Comparison of ENCODE assay signal across 8 mouse cellular contexts in the genomic region with DNA sequence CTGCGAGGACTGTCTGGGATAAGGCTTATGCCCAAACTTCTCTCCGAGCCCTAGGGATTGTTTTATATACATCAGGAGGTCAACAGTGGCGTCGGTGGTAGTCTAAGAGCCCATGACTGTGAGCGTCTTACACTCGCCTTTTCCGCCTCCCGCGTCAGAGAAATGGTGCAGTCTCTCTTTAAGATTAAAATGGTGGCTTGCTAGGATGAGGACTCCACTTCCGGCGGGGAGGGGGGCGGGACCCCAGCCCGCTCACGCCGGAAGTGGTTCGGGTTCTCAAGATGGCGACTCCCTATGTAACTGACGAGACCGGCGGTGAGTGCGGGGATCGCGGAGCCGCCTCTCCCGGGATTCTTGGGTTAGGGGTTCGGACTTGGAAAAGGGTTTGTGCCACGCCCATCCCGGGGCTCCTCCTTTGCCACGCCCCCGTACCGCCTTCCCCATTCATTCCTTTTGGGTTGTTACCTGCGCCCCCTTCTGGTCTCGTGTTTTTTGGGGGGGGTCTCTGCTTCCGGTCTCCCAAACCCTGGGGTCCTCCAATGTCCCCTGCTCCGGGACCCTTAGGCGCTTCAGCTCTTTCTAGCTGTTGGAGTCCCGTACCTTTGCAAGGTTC. TPM values are rescaled to one million over a fixed set of nuclear protein-coding genes. Genes with fewer than 3 reads are reported as not detected.
DNase-seq lines count a peak whose midpoint lies in the region; ATAC-seq and TF ChIP-seq lines count a peak whose summit lies in the region.

No protein-coding gene starts in this region.

- peak overlapping the region; percentile 68 for H3K4me3 ChIP-seq in intestine, embryonic 16.5 days (ENCODE audit: low read length)
- peak overlapping the region; percentile 85 for H3K4me3 ChIP-seq in midbrain, embryonic 10.5 days
- peak overlapping the region; percentile 78 for H3K4me3 ChIP-seq in small intestine, adult 2 months (ENCODE audit: low read depth, low read length)

- peak overlapping the region; percentile 82 for H3K4me2 ChIP-seq in intestine, embryonic 16.5 days (ENCODE audit: low read depth, low read length)

- under 1% methylated on average over 37 of the region's 37 CpGs for WGBS in intestine, embryonic 16.5 days
- 0% methylated on average over 37 of the region's 37 CpGs for WGBS in midbrain, embryonic 10.5 days
- WGBS in small intestine, adult 2 months: under 1% methylated on average over 37 of the region's 37 CpGs

- H3K27ac ChIP-seq in intestine, embryonic 16.5 days (ENCODE audit: low read length): peak overlapping the region; percentile 98
- H3K27ac ChIP-seq in midbrain, embryonic 10.5 days (replicated peaks): peak overlapping the region; percentile 97
- H3K27ac ChIP-seq in small intestine, adult 2 months (ENCODE audit: insufficient read depth, low read depth, low read length): peak overlapping the region; percentile 96

- ATAC-seq in intestine, embryonic 16.5 days: peak; percentile 87

- TF ChIP-seq CTCF in small intestine, adult 2 months (IDR thresholded peaks at IDR 0.05; ENCODE audit: extremely low read depth, insufficient read length, insufficient replicate concordance, low read depth, low read length): peak; percentile 43; the same call in 1 of the 2 replicates

- TF ChIP-seq POLR2A in small intestine, adult 2 months (IDR thresholded peaks at IDR 0.05; ENCODE audit: low read depth, low read length): no peak

- H3K9me3 ChIP-seq in intestine, embryonic 16.5 days (ENCODE audit: control insufficient read depth, low read length): no peaks in the 10 kb centered on the region
- no peaks in the 10 kb centered on the region for H3K9me3 ChIP-seq in midbrain, embryonic 10.5 days (replicated peaks)

- H3K27me3 ChIP-seq in intestine, embryonic 16.5 days (replicated peaks; ENCODE audit: control insufficient read depth, insufficient read depth, low read length): no peaks in the 10 kb centered on the region
- H3K27me3 ChIP-seq in midbrain, embryonic 10.5 days (ENCODE audit: low read depth, poor library complexity, severe bottlenecking): peaks cover 34% of the 10 kb centered on the region
- H3K27me3 ChIP-seq in small intestine, adult 2 months (ENCODE audit: control insufficient read depth, insufficient read depth, low read length): no peaks in the 10 kb centered on the region

- intact Hi-C loops in left cerebral cortex, postnatal 36 days (cut with DNase I): loop anchor here (1.0 to 5.0 kb wide), 2 partner anchors 51 to 57 kb away; a partner anchor contains a TSS

- peak overlapping the region; percentile 88 for H3K9ac ChIP-seq in intestine, embryonic 16.5 days (ENCODE audit: low read depth, low read length)

- no peaks in the 10 kb centered on the region for H3K36me3 ChIP-seq in intestine, embryonic 16.5 days (ENCODE audit: control insufficient read depth, insufficient read depth, low read length)
- peaks cover 16% of the 10 kb centered on the region for H3K36me3 ChIP-seq in midbrain, embryonic 10.5 days
- H3K36me3 ChIP-seq in small intestine, adult 2 months (ENCODE audit: control insufficient read depth, insufficient read depth, low read length): 0 out of 2 replicates have a peak, but pooled peaks cover 2% of the 10 kb centered on the region

- peak; percentile 63 for DNase-seq in ovary, adult 18-20 months (ENCODE audit: low spot score)
- DNase-seq in ovary, postnatal 10 days (ENCODE audit: low spot score): no peak
- DNase-seq in embryo, embryonic 11 days: peak; percentile 96
- peak; percentile 82 for DNase-seq in gastrocnemius, postnatal 25 days
- peak; percentile 82 to 83 for DNase-seq in left cerebral cortex, postnatal 36 days (ENCODE audit: low spot score in 2 of 2)
- DNase-seq in midbrain, embryonic 10.5 days (ENCODE audit: low spot score): peak; percentile 93

- peaks cover 17% of the 10 kb centered on the region for H3K4me1 ChIP-seq in intestine, embryonic 16.5 days (ENCODE audit: control insufficient read depth, insufficient read depth, low read length)
- H3K4me1 ChIP-seq in midbrain, embryonic 10.5 days: peaks cover 42% of the 10 kb centered on the region
- H3K4me1 ChIP-seq in small intestine, adult 2 months (ENCODE audit: control insufficient read depth, insufficient read depth, insufficient read length, low read length): peaks cover 3% of the 10 kb centered on the region; the same call in 1 of the 2 replicates

RNA-seq across cellular contexts. Expression of a gene that starts 0.7 kb away (rescaled TPM):
- total RNA-seq in gastrocnemius, postnatal 25 days (2021): 1 to 10 TPM; 9.8 to 10.0 TPM
- 28.4 and 31.5 TPM in 2 replicates for polyA plus RNA-seq in intestine, embryonic 16.5 days (2015; fragmentation: Nextera tagmentation; extraction: Ambion mirVana)
- total RNA-seq in left cerebral cortex, postnatal 36 days (2021): 10 to 100 TPM; 27.7 to 31.8 TPM
- polyA plus RNA-seq in midbrain, embryonic 10.5 days (2016; fragmentation: Nextera tagmentation; extraction: Ambion mirVana): 56.6 and 59.1 TPM in 2 replicates
- polyA plus RNA-seq in small intestine, adult 2 months (2012; rRNA removed): 6.9 and 17.0 TPM in 2 replicates

RNA-seq across cellular contexts. Expression of a gene that starts 3.7 kb away (rescaled TPM):
- 1 to 10 TPM; 8.0 to 8.3 TPM for total RNA-seq in gastrocnemius, postnatal 25 days (2021)
- 7.8 and 7.9 TPM in 2 replicates for polyA plus RNA-seq in intestine, embryonic 16.5 days (2015; fragmentation: Nextera tagmentation; extraction: Ambion mirVana)
- 1 to 10 TPM; 5.6 to 7.8 TPM for total RNA-seq in left cerebral cortex, postnatal 36 days (2021)
- polyA plus RNA-seq in midbrain, embryonic 10.5 days (2016; fragmentation: Nextera tagmentation; extraction: Ambion mirVana): 3.7 and 4.7 TPM in 2 replicates
- polyA plus RNA-seq in small intestine, adult 2 months (2012; rRNA removed): 35.0 and 101 TPM in 2 replicates

RNA-seq across cellular contexts. Expression of a gene that starts 42.4 kb away (rescaled TPM):
- total RNA-seq in gastrocnemius, postnatal 25 days (2021): 1 to 10 TPM; 1.7 to 3.6 TPM
- 0.66 and 0.81 TPM in 2 replicates for polyA plus RNA-seq in intestine, embryonic 16.5 days (2015; fragmentation: Nextera tagmentation; extraction: Ambion mirVana)
- under 1 TPM; 0.50 to 0.76 TPM for total RNA-seq in left cerebral cortex, postnatal 36 days (2021)
- 0.44 and 0.66 TPM in 2 replicates for polyA plus RNA-seq in midbrain, embryonic 10.5 days (2016; fragmentation: Nextera tagmentation; extraction: Ambion mirVana)
- 1.2 and 2.5 TPM in 2 replicates for polyA plus RNA-seq in small intestine, adult 2 months (2012; rRNA removed)

RNA-seq across cellular contexts. Expression of a gene that starts 43.5 kb away (rescaled TPM):
- 1 to 10 TPM; 3.8 to 5.3 TPM for total RNA-seq in gastrocnemius, postnatal 25 days (2021)
- 60.4 and 65.2 TPM in 2 replicates for polyA plus RNA-seq in intestine, embryonic 16.5 days (2015; fragmentation: Nextera tagmentation; extraction: Ambion mirVana)
- total RNA-seq in left cerebral cortex, postnatal 36 days (2021): 1 to 10 TPM; 2.1 to 2.6 TPM
- 107 and 110 TPM in 2 replicates for polyA plus RNA-seq in midbrain, embryonic 10.5 days (2016; fragmentation: Nextera tagmentation; extraction: Ambion mirVana)
- 4.2 and 6.1 TPM in 2 replicates for polyA plus RNA-seq in small intestine, adult 2 months (2012; rRNA removed)

RNA-seq across cellular contexts. Expression of a gene that starts 44.4 kb away (rescaled TPM):
- total RNA-seq in gastrocnemius, postnatal 25 days (2021): under 1 TPM; 0.41 to 0.70 TPM
- 1.5 and 1.6 TPM in 2 replicates for polyA plus RNA-seq in intestine, embryonic 16.5 days (2015; fragmentation: Nextera tagmentation; extraction: Ambion mirVana)
- under 1 TPM; 0.48 to 0.79 TPM for total RNA-seq in left cerebral cortex, postnatal 36 days (2021)
- polyA plus RNA-seq in midbrain, embryonic 10.5 days (2016; fragmentation: Nextera tagmentation; extraction: Ambion mirVana): 3.9 and 6.7 TPM in 2 replicates
- polyA plus RNA-seq in small intestine, adult 2 months (2012; rRNA removed): 1.4 and 2.1 TPM in 2 replicates
